Mouse (Mus musculus) stomach, embryonic 15.5 days (tissue): ENCODE measurements around the gene Adm2. TPM values are rescaled to one million over a fixed set of nuclear protein-coding genes. Genes with fewer than 3 reads are reported as not detected.

Source experiments
- ATAC-seq: fragments of 200-750 bp; cut with Nextera tagmentation; 2 replicates; pipeline ENCODE4 v1.8.0; 2017; ENCODE audit warnings: low read depth, moderate number of reproducible peaks, moderate TSS enrichment; ENCODE audit not compliant: insufficient read depth, low FRiP score
- H3K27ac ChIP-seq: fragments of 300-500 bp; sonication (generic); 2 replicates; pipeline ENCODE4 v1.5.1; 2015; ENCODE audit warnings: mild to moderate bottlenecking, inconsistent platforms
- H3K27me3 ChIP-seq: fragments of 300-500 bp; sonication (generic); replicated peaks from 2 replicates; pipeline ENCODE4 v1.6.1; 2015; ENCODE audit warnings: inconsistent platforms
- H3K36me3 ChIP-seq: fragments of 300-500 bp; sonication (generic); 2 replicates; pipeline ENCODE4 v1.6.1; 2015; ENCODE audit warnings: inconsistent platforms
- H3K4me1 ChIP-seq: fragments of 300-500 bp; sonication (generic); 2 replicates; pipeline ENCODE4 v1.6.1; 2015; ENCODE audit warnings: inconsistent platforms
- H3K4me2 ChIP-seq: fragments of 300-500 bp; sonication (generic); 2 replicates; pipeline ENCODE4 v1.6.1; 2015; ENCODE audit warnings: mild to moderate bottlenecking, inconsistent platforms
- H3K4me3 ChIP-seq: fragments of 300-500 bp; sonication (generic); replicated peaks from 2 replicates; pipeline ENCODE4 v1.5.1; 2015; ENCODE audit warnings: inconsistent platforms
- H3K9ac ChIP-seq: fragments of 300-500 bp; sonication (generic); 2 replicates; pipeline ENCODE4 v1.6.1; 2015; ENCODE audit warnings: inconsistent platforms
- H3K9me3 ChIP-seq: fragments of 300-500 bp; sonication (generic); 2 replicates; pipeline ENCODE4 v1.6.1; 2016; ENCODE audit warnings: inconsistent platforms
- WGBS: fragments of 180-500 bp; shearing (Covaris S2); methylation state at CpG from one replicate; pipeline ENCODE4 v1.1.7; 2015; 5-methylcytosine and 5-hydroxymethylcytosine counted together
- polyA plus RNA-seq: library from polyadenylated mRNA; unstranded; fragments of >200 nt; fragmentation: Nextera tagmentation; extraction: Ambion mirVana; gene quantifications from 2 replicates; pipeline ENCODE4 v1.2.1, GENCODE M21; 2015

The Adm2 gene
- 0.76 and 1.1 TPM in 2 replicates for polyA plus RNA-seq

GRCm38 (mm10) chr15:89322670-89323522 is at the start of gene Adm2:
Gene Adm2, plus strand, starts transcription at chr15:89322720.
- Histone ChIP-seq H3K9ac (no peak within 1 kb of the TSS), H3K27me3 (no peaks in the 10 kb centered on the region; the same call in 1 of the 2 replicates), H3K27ac (no peak within 1 kb of the TSS), H3K9me3 (no peaks in the 10 kb centered on the region), H3K36me3 (no peaks in the 10 kb centered on the region), H3K4me1 (peaks cover 3% of the 10 kb centered on the region; the same call in 1 of the 2 replicates), H3K4me3 (peak within 1 kb of the TSS; percentile 33), H3K4me2 (peak within 1 kb of the TSS; percentile 54)
- 0 out of 2 replicates have a peak, but pooled peaks have one; percentile 31 for ATAC-seq
- 5% methylated on average over 26 of the region's 26 CpGs for WGBS

- H3K4me3 ChIP-seq: no peak overlapping the region
- H3K27ac ChIP-seq: no peak overlapping the region
- no peaks in the 10 kb centered on the region for H3K27me3 ChIP-seq
- WGBS: 85% methylated on average over 3 of the region's 3 CpGs
- peaks cover 39% of the 10 kb centered on the region for H3K36me3 ChIP-seq
- H3K4me2 ChIP-seq: no peak overlapping the region
- no peak overlapping the region for H3K9ac ChIP-seq
- no peaks in the 10 kb centered on the region for H3K4me1 ChIP-seq
- no peak for ATAC-seq
- no peaks in the 10 kb centered on the region for H3K9me3 ChIP-seq
These were observed 47.0 kb upstream of the Adm2 start for GRCm38 (mm10) chr15:89275497-89275896.

- 96% methylated on average over 4 of the region's 4 CpGs for WGBS
- no peak overlapping the region for H3K4me2 ChIP-seq
- H3K9ac ChIP-seq: no peak overlapping the region
- H3K4me1 ChIP-seq: no peaks in the 10 kb centered on the region
- H3K27me3 ChIP-seq: no peaks in the 10 kb centered on the region
- no peak for ATAC-seq
- peaks cover 43% of the 10 kb centered on the region for H3K36me3 ChIP-seq
- H3K4me3 ChIP-seq: no peak overlapping the region
- no peak overlapping the region for H3K27ac ChIP-seq
- no peaks in the 10 kb centered on the region for H3K9me3 ChIP-seq
These were observed 45.2 kb upstream of the Adm2 start for GRCm38 (mm10) chr15:89277366-89277765.

- 88% methylated on average over 6 of the region's 6 CpGs for WGBS
- Histone ChIP-seq H3K4me1 (no peaks in the 10 kb centered on the region), H3K27ac (no peak overlapping the region), H3K4me3 (no peak overlapping the region), H3K36me3 (peaks cover 35% of the 10 kb centered on the region), H3K9me3 (no peaks in the 10 kb centered on the region), H3K27me3 (no peaks in the 10 kb centered on the region), H3K4me2 (no peak overlapping the region), H3K9ac (no peak overlapping the region)
- no peak for ATAC-seq
These were observed 40.0 kb upstream of the Adm2 start for GRCm38 (mm10) chr15:89282546-89282945.

- H3K9me3 ChIP-seq: no peaks in the 10 kb centered on the region
- no peaks in the 10 kb centered on the region for H3K27me3 ChIP-seq
- WGBS: 78% methylated on average over 2 of the region's 2 CpGs
- no peak overlapping the region for H3K27ac ChIP-seq
- H3K9ac ChIP-seq: no peak overlapping the region
- ATAC-seq: no peak
- peaks cover 40% of the 10 kb centered on the region for H3K36me3 ChIP-seq
- H3K4me1 ChIP-seq: no peaks in the 10 kb centered on the region
- H3K4me3 ChIP-seq: no peak overlapping the region
- H3K4me2 ChIP-seq: no peak overlapping the region
These were observed 38.4 kb upstream of the Adm2 start for GRCm38 (mm10) chr15:89284094-89284493.

GRCm38 (mm10) chr15:89285004-89285403 is 37.5 kb upstream of the Adm2 start:
- ATAC-seq: no peak
- H3K36me3 ChIP-seq: peaks cover 43% of the 10 kb centered on the region

GRCm38 (mm10) chr15:89285478-89285877 is 37.0 kb upstream of the Adm2 start:
- Histone ChIP-seq H3K27me3 (no peaks in the 10 kb centered on the region), H3K27ac (no peak overlapping the region), H3K36me3 (peaks cover 39% of the 10 kb centered on the region), H3K4me3 (no peak overlapping the region), H3K4me1 (no peaks in the 10 kb centered on the region), H3K4me2 (no peak overlapping the region), H3K9ac (no peak overlapping the region), H3K9me3 (no peaks in the 10 kb centered on the region)
- ATAC-seq: peak; percentile 51; the same call in 1 of the 2 replicates
- 88% methylated on average over 5 of the region's 5 CpGs for WGBS

More at GRCm38 (mm10) chr15:89285004-89285403, 37.5 kb upstream of the Adm2 start:
- Histone ChIP-seq H3K4me1 (no peaks in the 10 kb centered on the region), H3K9ac (no peak overlapping the region), H3K27me3 (no peaks in the 10 kb centered on the region), H3K27ac (no peak overlapping the region), H3K9me3 (no peaks in the 10 kb centered on the region), H3K4me3 (no peak overlapping the region), H3K4me2 (no peak overlapping the region)

- Histone ChIP-seq H3K36me3 (peaks cover 36% of the 10 kb centered on the region), H3K27ac (no peak overlapping the region), H3K9me3 (no peaks in the 10 kb centered on the region), H3K4me2 (no peak overlapping the region), H3K4me1 (no peaks in the 10 kb centered on the region), H3K27me3 (no peaks in the 10 kb centered on the region), H3K4me3 (no peak overlapping the region), H3K9ac (no peak overlapping the region)
- ATAC-seq: no peak
- 77% methylated on average over 7 of the region's 7 CpGs for WGBS
These were observed 36.4 kb upstream of the Adm2 start for GRCm38 (mm10) chr15:89286114-89286513.

- H3K4me1 ChIP-seq: no peaks in the 10 kb centered on the region
These were observed 35.9 kb upstream of the Adm2 start for GRCm38 (mm10) chr15:89286582-89286981.

GRCm38 (mm10) chr15:89288227-89288767 is 34.2 kb upstream of the Adm2 start:
- no peaks in the 10 kb centered on the region for H3K4me1 ChIP-seq
- no peaks in the 10 kb centered on the region for H3K27me3 ChIP-seq
- no peak overlapping the region for H3K4me3 ChIP-seq
- H3K9ac ChIP-seq: no peak overlapping the region
- peaks cover 46% of the 10 kb centered on the region for H3K36me3 ChIP-seq
- H3K4me2 ChIP-seq: no peak overlapping the region
- H3K9me3 ChIP-seq: no peaks in the 10 kb centered on the region
- no peak for ATAC-seq
- H3K27ac ChIP-seq: no peak overlapping the region
- 85% methylated on average over 23 of the region's 23 CpGs for WGBS

More at GRCm38 (mm10) chr15:89286582-89286981, 35.9 kb upstream of the Adm2 start:
- ATAC-seq: no peak
- H3K27ac ChIP-seq: no peak overlapping the region
- H3K27me3 ChIP-seq: no peaks in the 10 kb centered on the region
- WGBS: 87% methylated on average over 5 of the region's 5 CpGs
- no peak overlapping the region for H3K4me2 ChIP-seq
- no peaks in the 10 kb centered on the region for H3K9me3 ChIP-seq
- H3K9ac ChIP-seq: no peak overlapping the region
- H3K4me3 ChIP-seq: no peak overlapping the region
- peaks cover 36% of the 10 kb centered on the region for H3K36me3 ChIP-seq

- no peak overlapping the region for H3K4me3 ChIP-seq
- no peak overlapping the region for H3K4me2 ChIP-seq
- H3K27me3 ChIP-seq: no peaks in the 10 kb centered on the region
- H3K27ac ChIP-seq: no peak overlapping the region
- no peak overlapping the region for H3K9ac ChIP-seq
- no peak for ATAC-seq
- peaks cover 58% of the 10 kb centered on the region for H3K36me3 ChIP-seq
- WGBS: 91% methylated on average over 11 of the region's 11 CpGs
- H3K4me1 ChIP-seq: no peaks in the 10 kb centered on the region
- no peaks in the 10 kb centered on the region for H3K9me3 ChIP-seq
These were observed 33.1 kb upstream of the Adm2 start for GRCm38 (mm10) chr15:89289455-89289854.

GRCm38 (mm10) chr15:89291521-89291920 is 31.0 kb upstream of the Adm2 start:
- H3K36me3 ChIP-seq: peaks cover 68% of the 10 kb centered on the region
- no peak for ATAC-seq
- H3K27ac ChIP-seq: no peak overlapping the region
- no peak overlapping the region for H3K4me3 ChIP-seq
- WGBS: 74% methylated on average over 3 of the region's 3 CpGs
- H3K27me3 ChIP-seq: no peaks in the 10 kb centered on the region
- H3K4me1 ChIP-seq: no peaks in the 10 kb centered on the region
- H3K9me3 ChIP-seq: no peaks in the 10 kb centered on the region
- no peak overlapping the region for H3K4me2 ChIP-seq
- H3K9ac ChIP-seq: no peak overlapping the region
